Mouse (Mus musculus): ENCODE measurements around the gene Adra2c. TPM values are rescaled to one million over a fixed set of nuclear protein-coding genes. Genes with fewer than 3 reads are reported as not detected.

Adra2c gene
- total RNA-seq, 2 experiments from 2014 or later, result 0.14 to 0.29 TPM

DNA sequence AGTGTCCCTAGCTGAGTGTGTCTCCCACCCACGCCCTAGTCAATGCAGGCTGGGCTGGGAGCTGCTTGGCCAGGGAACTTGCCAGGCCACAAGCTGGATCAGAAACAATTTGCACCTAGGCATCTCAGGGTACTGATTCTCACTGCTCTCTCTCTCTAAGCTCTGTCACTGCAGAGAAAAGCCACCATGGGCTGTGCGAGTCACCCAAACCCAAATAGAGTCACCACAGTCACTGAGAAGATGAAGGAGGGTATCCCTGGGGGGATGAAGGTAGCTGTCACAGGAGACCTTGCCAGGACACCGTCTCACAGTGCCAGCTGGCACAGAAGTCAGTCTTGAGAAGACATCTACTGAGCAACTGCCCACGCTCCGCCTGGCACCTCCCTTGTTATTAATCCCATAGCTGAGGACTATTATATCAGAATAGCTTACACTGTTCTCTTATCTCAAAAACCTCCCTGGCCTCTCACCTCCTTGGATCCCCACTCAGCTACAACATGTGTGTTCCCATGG lies 33.7 kb downstream of the Adra2c start:
- DNase-seq, result no peak

DNA sequence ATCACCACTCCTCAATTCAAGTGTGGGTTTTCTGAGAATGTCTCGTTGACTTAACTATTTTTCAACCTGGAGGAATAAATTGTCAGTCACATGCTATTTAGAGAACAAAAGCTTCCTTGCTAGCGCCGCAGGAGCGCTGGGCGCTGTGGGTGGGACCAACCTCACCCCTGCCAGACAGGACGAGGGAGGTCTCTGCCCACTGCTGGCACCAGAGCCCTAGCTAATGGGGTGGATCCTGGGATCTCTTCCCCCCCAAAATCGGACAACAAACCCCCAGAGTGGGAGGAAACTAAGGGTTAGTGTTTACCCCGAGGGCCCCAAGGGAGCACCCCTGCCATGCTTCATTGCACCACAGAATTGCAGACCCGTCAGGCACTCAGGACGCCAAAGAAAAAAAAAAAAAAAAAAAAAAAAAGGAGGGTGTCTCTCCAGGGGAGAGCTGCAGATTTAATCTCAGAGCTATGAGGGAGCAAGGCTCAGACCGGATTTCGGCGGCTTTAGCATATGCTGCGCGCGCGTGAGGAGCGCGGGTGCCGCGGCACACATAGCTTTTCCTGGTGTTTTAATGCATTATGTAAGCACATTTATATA lies 35.2 kb downstream of the Adra2c start:
- DNase-seq, result no peak

DNA sequence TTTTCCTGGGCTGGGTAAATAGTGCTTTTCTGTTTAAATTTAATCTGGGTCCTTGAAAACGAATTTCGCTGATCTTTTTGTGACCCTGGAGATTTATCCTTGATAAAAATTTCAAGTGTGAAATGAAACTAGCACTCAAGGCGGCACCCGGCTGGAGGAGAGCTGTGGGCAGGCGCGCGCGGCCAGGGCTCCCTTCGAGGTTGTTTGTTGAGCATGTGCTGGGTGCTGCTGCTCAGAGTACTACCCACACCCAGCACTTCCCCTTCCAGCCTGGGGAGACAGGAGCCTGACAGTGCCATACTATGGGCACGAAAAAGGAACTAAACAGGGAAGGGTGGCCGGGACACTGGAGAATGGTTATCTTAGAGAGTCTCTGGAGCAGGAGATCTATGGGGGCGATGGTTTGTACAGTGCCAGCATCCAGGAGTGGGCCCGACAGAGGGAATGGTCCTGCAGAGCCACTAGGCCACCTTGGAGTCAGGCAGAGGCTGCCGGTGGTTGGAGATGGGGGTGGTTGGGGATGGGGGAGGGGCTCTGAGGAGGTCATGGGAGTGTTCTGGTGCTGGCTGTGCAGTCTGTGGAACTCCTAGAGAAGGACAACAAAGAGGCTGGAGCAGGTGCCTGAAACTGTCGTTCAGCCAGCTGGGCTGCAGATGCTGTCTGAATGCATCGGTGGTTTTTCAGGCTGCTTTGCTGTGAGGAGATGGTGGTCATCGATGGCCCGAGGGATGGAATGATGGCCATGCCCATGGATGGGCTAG lies 35.9 kb downstream of the Adra2c start:
- no peak for DNase-seq

DNA sequence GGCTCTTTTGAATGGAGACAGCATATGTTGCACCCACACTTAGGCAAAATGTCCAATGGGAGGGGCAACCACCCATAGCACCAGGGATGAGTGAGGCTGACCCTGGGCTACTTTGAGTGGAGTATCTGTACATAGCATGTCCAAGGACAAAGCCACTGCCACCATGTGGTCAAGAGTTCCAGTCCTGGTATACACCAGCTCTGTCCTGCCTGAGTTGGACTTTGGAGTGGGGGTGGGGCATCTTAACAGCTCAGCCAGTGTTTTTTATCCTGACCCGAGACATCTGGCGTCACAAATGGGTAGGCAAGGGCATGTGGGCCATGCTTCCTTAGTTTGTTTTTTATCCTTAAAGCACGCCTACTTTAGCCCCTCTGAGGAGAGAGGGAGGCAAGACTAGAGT lies 36.5 kb downstream of the Adra2c start:
- DNase-seq, result no peak

DNA sequence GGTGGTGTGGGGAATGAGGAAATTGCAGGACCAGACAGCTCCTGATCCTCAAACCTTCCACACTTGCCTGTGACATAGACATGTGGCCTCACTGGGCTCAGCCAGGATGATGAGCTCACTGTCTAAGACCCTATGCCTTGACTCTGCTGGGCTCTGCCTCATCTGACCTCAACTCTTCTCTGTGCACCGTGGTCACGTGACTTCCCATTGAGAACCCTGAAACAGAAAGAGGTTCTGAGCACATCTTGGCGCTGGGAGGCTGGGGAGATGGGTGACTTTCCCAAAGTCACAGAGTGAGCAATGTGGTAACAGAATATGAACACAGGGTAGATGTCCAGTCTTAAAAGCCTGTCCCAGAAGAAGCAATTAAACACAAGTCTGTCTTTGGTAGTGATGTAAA lies 37.1 kb downstream of the Adra2c start:
- DNase-seq, result no peak

DNA sequence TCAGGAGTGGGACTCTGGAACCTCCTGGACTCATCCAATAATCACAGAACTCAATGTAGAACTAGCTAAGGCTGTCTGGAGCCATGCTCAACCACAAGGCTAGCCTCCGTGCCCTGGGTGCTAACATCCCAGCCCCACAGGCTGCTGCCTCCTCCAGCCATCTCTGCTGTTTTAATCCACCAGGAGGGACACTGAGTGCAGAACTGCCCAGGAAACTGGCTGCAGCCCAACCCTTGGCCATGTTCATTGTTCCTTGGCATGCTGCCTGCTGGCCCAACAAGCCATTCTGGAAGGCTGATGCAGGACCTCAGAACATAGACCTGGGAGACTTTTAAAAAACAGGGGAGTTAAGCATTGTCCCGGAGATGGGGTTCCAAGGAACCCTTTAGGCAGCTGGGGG lies 42.5 kb downstream of the Adra2c start:
- DNase-seq, result peak; percentile 87

DNA sequence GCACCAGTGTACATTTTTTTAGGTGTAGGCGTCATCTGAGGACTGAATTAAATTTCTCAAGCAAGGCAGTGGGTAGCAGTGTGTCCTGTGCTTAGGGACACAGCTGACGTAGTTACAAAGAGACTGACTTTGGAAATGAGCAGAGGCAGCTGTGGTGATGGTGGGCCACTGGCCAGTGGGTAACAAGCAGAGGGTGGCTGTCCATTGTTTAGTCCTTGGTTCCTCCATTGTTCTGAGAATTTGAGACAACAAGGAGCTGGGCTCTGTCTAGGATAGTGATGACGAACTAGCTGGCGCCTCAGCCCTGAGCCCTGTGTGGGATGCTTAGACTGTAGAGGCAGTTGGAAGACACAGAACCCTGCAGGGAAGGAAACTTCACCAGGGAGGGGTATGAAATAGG lies 52.7 kb downstream of the Adra2c start:
- DNase-seq, result no peak

Other genes starting within 250 kb of the Adra2c start
- 1 to 10 TPM; 2.3 to 3.1 TPM for gene Hgfac, start 236.8 kb upstream of the Adra2c start, total RNA-seq (2021)
- 10 to 100 TPM; 28.1 to 28.5 TPM for gene Dok7, start 221.6 kb upstream of the Adra2c start, total RNA-seq (2021)
- 10 to 100 TPM; 55.8 to 57.1 TPM for gene Lrpap1, start 172.6 kb upstream of the Adra2c start, total RNA-seq (2021)
- gene Hmx1, start 110.8 kb downstream of the Adra2c start, total RNA-seq (2021), result not detected
- gene Cpz, start 247.4 kb downstream of the Adra2c start, total RNA-seq (2021), result 1 to 10 TPM; 3.2 to 3.6 TPM

All from heart, postnatal 4 days (tissue).